In the genomic region with DNA sequence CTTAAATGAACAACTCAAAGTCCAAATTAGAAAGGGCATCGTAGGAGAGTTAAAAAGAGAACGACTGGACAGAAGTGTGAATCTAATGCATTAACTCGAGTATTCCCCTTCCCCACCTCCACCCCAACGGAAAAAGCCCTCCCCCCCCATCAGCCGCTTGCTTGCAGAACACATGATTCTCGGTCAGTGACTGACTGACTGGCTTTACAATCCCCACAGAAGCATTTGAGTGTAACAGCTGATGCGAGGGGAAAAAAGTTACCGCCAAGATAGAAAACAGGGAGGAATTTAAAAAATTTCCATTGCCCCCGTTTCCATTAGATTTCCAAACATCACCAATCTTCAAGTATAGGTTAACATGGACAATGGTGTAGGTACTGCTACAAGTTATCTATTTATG, we compare ENCODE assay signal across 16 mouse cellular contexts. TPM values are rescaled to one million over a fixed set of nuclear protein-coding genes. Genes with fewer than 3 reads are reported as not detected.
DNase-seq lines count a peak whose midpoint lies in the region; ATAC-seq and TF ChIP-seq lines count a peak whose summit lies in the region.
"Had no signal": no experiment of that assay in that cellular context is flagged by ENCODE, and none has a peak within 500 bp of the region (broad histone marks: within the 10 kb centered on the region; RNA-seq: fewer than 3 reads in every experiment).

No protein-coding gene starts in this region.

- DNase-seq in hindbrain, postnatal 0 days (ENCODE audit: low spot score): peak; percentile 42
- no peak for DNase-seq in neural tube, embryonic 11.5 days (ENCODE audit: low spot score)
- no peak for DNase-seq in yolk sac, embryonic 10.5 days (ENCODE audit: low spot score)
- no peak for DNase-seq in gastrocnemius, adult 8-10 months (ENCODE audit: low spot score in 2 of 2)
- DNase-seq: cerebellum, adult 9-11 months; lung, postnatal 14 days; right cerebral cortex, postnatal 14 days; thymus, postnatal 14 days had no signal

- H3K9ac ChIP-seq in heart, embryonic 14.5 days (ENCODE audit: low read length): no peak overlapping the region; the same call in 1 of the 2 replicates
- H3K9ac ChIP-seq in heart, embryonic 12.5 days: no peak overlapping the region
- H3K9ac ChIP-seq in forebrain, embryonic 13.5 days: 0 out of 2 replicates have a peak overlapping the region, but pooled peaks have one; percentile 99
- no peak overlapping the region for H3K9ac ChIP-seq in hindbrain, postnatal 0 days (replicated peaks; ENCODE audit: low read length)
- H3K9ac ChIP-seq in neural tube, embryonic 11.5 days (ENCODE audit: low read length): no peak overlapping the region
- H3K9ac ChIP-seq: heart, embryonic 15.5 days had no signal

- no peaks in the 10 kb centered on the region for H3K9me3 ChIP-seq in heart, embryonic 14.5 days (ENCODE audit: control insufficient read depth, low read length)
- no peaks in the 10 kb centered on the region for H3K9me3 ChIP-seq in heart, embryonic 12.5 days (replicated peaks)
- no peaks in the 10 kb centered on the region for H3K9me3 ChIP-seq in forebrain, embryonic 13.5 days (replicated peaks)
- H3K9me3 ChIP-seq in hindbrain, postnatal 0 days (ENCODE audit: low read length): no peaks in the 10 kb centered on the region
- no peaks in the 10 kb centered on the region for H3K9me3 ChIP-seq in neural tube, embryonic 11.5 days (ENCODE audit: control insufficient read depth, low read length)
- H3K9me3 ChIP-seq: G1E; heart, embryonic 15.5 days had no signal

- no peak for TF ChIP-seq CTCF in hindbrain, postnatal 0 days (IDR thresholded peaks at IDR 0.05; ENCODE audit: low read depth)

- peaks cover 7 to 27% of the 10 kb centered on the region in 2 experiments for H3K4me1 ChIP-seq in heart, embryonic 14.5 days (ENCODE audit: control insufficient read depth in 2 of 2, insufficient read depth in 2 of 2, low read length in 2 of 2)
- peaks cover 30% of the 10 kb centered on the region for H3K4me1 ChIP-seq in heart, embryonic 12.5 days (replicated peaks)
- H3K4me1 ChIP-seq in forebrain, embryonic 13.5 days: peaks cover 56% of the 10 kb centered on the region
- peaks cover 6% of the 10 kb centered on the region; the same call in 1 of the 2 replicates for H3K4me1 ChIP-seq in hindbrain, postnatal 0 days (ENCODE audit: insufficient read depth, low read length)
- H3K4me1 ChIP-seq in neural tube, embryonic 11.5 days (ENCODE audit: control insufficient read depth, insufficient read depth, low read length): peaks cover 34% of the 10 kb centered on the region

- no peak overlapping the region for H3K4me3 ChIP-seq in heart, embryonic 14.5 days (ENCODE audit: control insufficient read depth in 1 of 2, insufficient read depth in 1 of 2, low read depth in 1 of 2, low read length in 2 of 2)
- no peak overlapping the region for H3K4me3 ChIP-seq in heart, embryonic 12.5 days
- H3K4me3 ChIP-seq in forebrain, embryonic 13.5 days: peak overlapping the region; percentile 94
- peak overlapping the region; percentile 98 for H3K4me3 ChIP-seq in hindbrain, postnatal 0 days (ENCODE audit: low read length)
- 0 out of 2 replicates have a peak overlapping the region, but pooled peaks have one; percentile 4 for H3K4me3 ChIP-seq in neural tube, embryonic 11.5 days (ENCODE audit: low read depth, low read length)
- H3K4me3 ChIP-seq: heart, embryonic 15.5 days; myocyte had no signal

- H3K36me3 ChIP-seq in heart, embryonic 14.5 days (ENCODE audit: control insufficient read depth, insufficient read depth, low read length): peaks cover 61% of the 10 kb centered on the region
- H3K36me3 ChIP-seq in heart, embryonic 12.5 days: peaks cover 50% of the 10 kb centered on the region
- peaks cover 41% of the 10 kb centered on the region for H3K36me3 ChIP-seq in forebrain, embryonic 13.5 days (ENCODE audit: poor library complexity, severe bottlenecking)
- peaks cover 17% of the 10 kb centered on the region for H3K36me3 ChIP-seq in hindbrain, postnatal 0 days (ENCODE audit: insufficient read depth, low read length)
- H3K36me3 ChIP-seq in neural tube, embryonic 11.5 days (ENCODE audit: control insufficient read depth, insufficient read depth, low read length): peaks cover 9% of the 10 kb centered on the region

- no peaks in the 10 kb centered on the region for H3K27me3 ChIP-seq in heart, embryonic 14.5 days (ENCODE audit: control insufficient read depth, insufficient read depth, low read length)
- no peaks in the 10 kb centered on the region for H3K27me3 ChIP-seq in heart, embryonic 12.5 days (replicated peaks)
- no peaks in the 10 kb centered on the region for H3K27me3 ChIP-seq in forebrain, embryonic 13.5 days
- no peaks in the 10 kb centered on the region for H3K27me3 ChIP-seq in hindbrain, postnatal 0 days (ENCODE audit: insufficient read depth, low read length)
- H3K27me3 ChIP-seq in neural tube, embryonic 11.5 days (ENCODE audit: control insufficient read depth, insufficient read depth, low read length): no peaks in the 10 kb centered on the region
- H3K27me3 ChIP-seq: heart, embryonic 15.5 days had no signal

- 42% methylated on average over 9 of the region's 9 CpGs for WGBS in heart, embryonic 14.5 days
- 45% methylated on average over 9 of the region's 9 CpGs for whole genome bisulfite sequencing in heart, embryonic 12.5 days
- WGBS in forebrain, embryonic 13.5 days: 33% methylated on average over 9 of the region's 9 CpGs
- 27% methylated on average over 9 of the region's 9 CpGs for WGBS in hindbrain, postnatal 0 days
- WGBS in neural tube, embryonic 11.5 days: 51% methylated on average over 9 of the region's 9 CpGs

- H3K4me2 ChIP-seq in heart, embryonic 14.5 days (ENCODE audit: low read length): peak overlapping the region; percentile 21; the same call in 1 of the 2 replicates
- no peak overlapping the region for H3K4me2 ChIP-seq in heart, embryonic 12.5 days
- peak overlapping the region; percentile 91 for H3K4me2 ChIP-seq in forebrain, embryonic 13.5 days
- H3K4me2 ChIP-seq in hindbrain, postnatal 0 days (ENCODE audit: low read depth, low read length): peak overlapping the region; percentile 98
- H3K4me2 ChIP-seq in neural tube, embryonic 11.5 days (ENCODE audit: low read depth): 0 out of 2 replicates have a peak overlapping the region, but pooled peaks have one; percentile 1
- H3K4me2 ChIP-seq: heart, embryonic 15.5 days had no signal

- ATAC-seq in heart, embryonic 14.5 days (ENCODE audit: insufficient number of reproducible peaks, insufficient read depth, low FRiP score, low read depth): no peak
- ATAC-seq in heart, embryonic 12.5 days (ENCODE audit: insufficient number of reproducible peaks, low FRiP score): no peak
- ATAC-seq in forebrain, embryonic 13.5 days: no peak
- ATAC-seq in hindbrain, postnatal 0 days: no peak
- no peak for ATAC-seq in neural tube, embryonic 11.5 days (ENCODE audit: insufficient read depth, low FRiP score, low TSS enrichment)
- no peak for ATAC-seq in inflammation-experienced regulatory T-cells, adult 6 months
- ATAC-seq: intestine, embryonic 16.5 days had no signal

- no peak overlapping the region for H3K27ac ChIP-seq in heart, embryonic 14.5 days (replicated peaks in 1 of 2; ENCODE audit: control insufficient read depth in 1 of 2, insufficient read depth in 1 of 2, low read depth in 2 of 2, low read length in 2 of 2)
- H3K27ac ChIP-seq in heart, embryonic 12.5 days (ENCODE audit: poor library complexity, severe bottlenecking): no peak overlapping the region
- no peak overlapping the region for H3K27ac ChIP-seq in forebrain, embryonic 13.5 days
- H3K27ac ChIP-seq in hindbrain, postnatal 0 days: no peak overlapping the region
- H3K27ac ChIP-seq in neural tube, embryonic 11.5 days (ENCODE audit: low read depth, low read length): no peak overlapping the region
- H3K27ac ChIP-seq: heart, embryonic 15.5 days had no signal

RNA-seq across cellular contexts. Expression of a gene that starts 4.8 kb away (rescaled TPM):
- 18.1 and 20.9 TPM in 2 replicates for polyA plus RNA-seq in heart, embryonic 14.5 days (2014; fragmentation: Nextera tagmentation; extraction: Ambion mirVana)
- polyA plus RNA-seq in heart, embryonic 12.5 days (2016; fragmentation: Nextera tagmentation; extraction: Ambion mirVana): 18.7 and 20.5 TPM in 2 replicates
- polyA plus RNA-seq in forebrain, embryonic 13.5 days (2015; fragmentation: Nextera tagmentation; extraction: Ambion mirVana): 31.5 and 36.5 TPM in 2 replicates
- total RNA-seq in hindbrain, postnatal 0 days (2014; rRNA removed): 165 and 170 TPM in 2 replicates
- polyA plus RNA-seq in hindbrain, postnatal 0 days (2015; fragmentation: Nextera tagmentation; extraction: Ambion mirVana): 33.0 and 36.8 TPM in 2 replicates
- polyA plus RNA-seq in neural tube, embryonic 11.5 days (2014; fragmentation: Nextera tagmentation; extraction: Ambion mirVana): 19.7 and 20.6 TPM in 2 replicates
- polyA plus RNA-seq in inflammation-experienced regulatory T-cells, adult 6 months (2017; shearing (Covaris generic)): 10 to 100 TPM; 23.6 to 30.8 (median 26.0) TPM
- 100 to 1,000 TPM; 150 to 209 (median 176) TPM for total RNA-seq in gastrocnemius, adult 8-10 months (2022)

Comparison
In these comparisons a context has a peak if more than half of its experiments do, and no peak if none do; other contexts are left out.
1. H3K4me3 ChIP-seq: peak in forebrain, embryonic 13.5 days (single experiment), hindbrain, postnatal 0 days (single experiment) and neural tube, embryonic 11.5 days (single experiment); none in heart, embryonic 14.5 days (0 of 2) and heart, embryonic 12.5 days (single experiment).